Mouse (Mus musculus): Measurements from ENCODE around the gene Sh3bgrl3.

Sh3bgrl3 gene

GRCm38 (mm10) chr4:134078694-134079093 is 49.9 kb downstream of the Sh3bgrl3 start:
- peak; percentile 59 for DNase-seq (ENCODE audit: low spot score)
